Mouse (Mus musculus) heart, postnatal 10 days (tissue): ENCODE measurements around the gene Eif3b. TPM values are rescaled to one million over a fixed set of nuclear protein-coding genes. Genes with fewer than 3 reads are reported as not detected.
A peak's percentile ranks its signal among the peaks of the same experiment; 100 is the strongest.
"Not testable (repeated sequence)": the region's sequence is repeated elsewhere in the genome, so short reads cannot be mapped to it uniquely, and the experiment has no call there.

Experiments used
- DNase-seq, 2 experiments: peaks; one replicate each; pipeline ENCODE4 v3.0.0; 2021
- intact Hi-C: fragments of 180-260 bp; cut with DNase I; formaldehyde crosslinking; loops from one replicate; pipeline ENCODE4 v1.15.1; 2025
- total RNA-seq, 2 experiments: library from RNA; stranded (reverse); gene quantifications; 2 replicates each; pipeline ENCODE4 v1.2.3; 2021

Gene Eif3b
- total RNA-seq, 2 experiments from 2014 or later = 101 to 105 TPM

GRCm38 (mm10) chr5:140392701-140393100 is 26.4 kb upstream of the Eif3b start:
- intact Hi-C loops = no loop called here
- no peak for DNase-seq

- peak in 1 of 2 experiments; percentile 45 for DNase-seq
- intact Hi-C loops = no loop called here
Measured at GRCm38 (mm10) chr5:140396166-140396940, 22.8 kb upstream of the Eif3b start.

- intact Hi-C loops = no loop called here
Measured at GRCm38 (mm10) chr5:140402640-140403270, 16.4 kb upstream of the Eif3b start.

GRCm38 (mm10) chr5:140405126-140405525 is 14.0 kb upstream of the Eif3b start:
- no peak for DNase-seq
- intact Hi-C loops = no loop called here

More at GRCm38 (mm10) chr5:140402640-140403270, 16.4 kb upstream of the Eif3b start:
- no peak for DNase-seq

- intact Hi-C loops = no loop called here
- no peak for DNase-seq
Measured at GRCm38 (mm10) chr5:140406666-140407065, 12.5 kb upstream of the Eif3b start.

GRCm38 (mm10) chr5:140408801-140409200 is 10.3 kb upstream of the Eif3b start:
- intact Hi-C loops = no loop called here
- no peak for DNase-seq

GRCm38 (mm10) chr5:140411339-140411738 is 7.8 kb upstream of the Eif3b start:
- DNase-seq = peak; percentile 59 to 77
- intact Hi-C loops = loop anchor here (5.0 kb wide), 2 partner anchors 79 to 574 kb away; partner anchors contain the start of gene Mrm2

- intact Hi-C loops = loop anchor here (5.0 kb wide), 2 partner anchors 82 to 577 kb away; partner anchors contain the start of gene Mrm2
- DNase-seq = no peak
Measured at GRCm38 (mm10) chr5:140414647-140415046, 4.5 kb upstream of the Eif3b start.

- intact Hi-C loops = no loop called here
- DNase-seq = no peak
Measured at GRCm38 (mm10) chr5:140418106-140418488, 1.0 kb upstream of the Eif3b start.

- peak in 1 of 2 experiments; percentile 11 for DNase-seq
- intact Hi-C loops = loop anchor here (10.0 kb wide), 1 partner anchor 205 kb away; no protein-coding TSS in a partner anchor
Measured at GRCm38 (mm10) chr5:140419442-140420080, 433 bp downstream of the Eif3b start.

- DNase-seq = no peak
- intact Hi-C loops = loop anchor here (10.0 kb wide), 1 partner anchor 204 kb away; no protein-coding TSS in a partner anchor
Measured at GRCm38 (mm10) chr5:140420616-140421015, 1.5 kb downstream of the Eif3b start.

- intact Hi-C loops = loop anchor here (10.0 kb wide), 1 partner anchor 200 kb away; no protein-coding TSS in a partner anchor
- DNase-seq = no peak
Measured at GRCm38 (mm10) chr5:140425016-140425783, 6.1 kb downstream of the Eif3b start.

- DNase-seq, intact Hi-C loops: not testable (repeated sequence)
Measured at GRCm38 (mm10) chr5:140439117-140439516, 20.0 kb downstream of the Eif3b start.

- no peak for DNase-seq
- intact Hi-C loops = no loop called here
Measured at GRCm38 (mm10) chr5:140441406-140441805, 22.3 kb downstream of the Eif3b start.

GRCm38 (mm10) chr5:140444012-140444411 is 24.9 kb downstream of the Eif3b start:
- intact Hi-C loops = no loop called here
- DNase-seq = no peak

- intact Hi-C loops = no loop called here
- no peak for DNase-seq
Measured at GRCm38 (mm10) chr5:140445345-140445744, 26.2 kb downstream of the Eif3b start, which contains the start of gene Gm4869. Gm4869 (plus strand) TSS chr5:140445645.

- no peak for DNase-seq
- intact Hi-C loops = no loop called here
Measured at GRCm38 (mm10) chr5:140446054-140446453, 26.9 kb downstream of the Eif3b start.

- no peak for DNase-seq
- intact Hi-C loops = no loop called here
Measured at GRCm38 (mm10) chr5:140454488-140454887, 35.4 kb downstream of the Eif3b start.

GRCm38 (mm10) chr5:140455466-140455865 is 36.3 kb downstream of the Eif3b start:
- no peak for DNase-seq
- intact Hi-C loops = no loop called here

GRCm38 (mm10) chr5:140461476-140461875 is 42.3 kb downstream of the Eif3b start:
- DNase-seq = no peak
- intact Hi-C loops = no loop called here
